Mouse (Mus musculus): ENCODE measurements around the gene Nudt9. TPM values are rescaled to one million over a fixed set of nuclear protein-coding genes. Genes with fewer than 3 reads are reported as not detected.

Nudt9 gene
- polyA plus RNA-seq, 1 experiment from 2014 or later, result 68.2 TPM

DNA sequence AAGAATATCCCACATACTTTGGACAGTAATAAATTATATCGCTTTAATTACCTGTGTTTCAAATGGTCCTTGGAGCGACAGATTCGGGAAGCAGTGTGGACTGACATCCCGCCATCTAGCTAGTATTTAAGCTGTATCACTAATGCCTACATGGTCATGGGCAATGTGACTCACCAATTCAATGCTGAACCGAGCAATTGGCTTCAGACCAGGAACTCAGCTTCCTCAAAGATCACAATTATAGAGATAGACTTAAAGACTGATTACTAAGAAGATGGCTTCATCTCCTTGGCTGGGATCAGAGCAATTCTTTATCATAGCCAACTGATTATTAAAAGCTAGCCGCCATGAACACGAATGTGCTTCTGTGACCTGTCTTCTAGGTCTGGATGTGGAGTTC is 31.4 kb downstream of the Nudt9 start, which contains the start of gene Gm17660:
Gm17660 (minus strand) TSS at position 101 of the 400 bp plus-strand sequence.
- Histone ChIP-seq H3K27ac (ENCODE audit: low read depth, low read length) (no peak within 1 kb of the TSS), H3K36me3 (ENCODE audit: control insufficient read depth, insufficient read depth, low read length) (no peaks in the 10 kb centered on the region), H3K9me3 (ENCODE audit: control insufficient read depth, low read length) (no peaks in the 10 kb centered on the region), H3K4me1 (replicated peaks; ENCODE audit: control insufficient read depth, insufficient read depth, low read length) (0 out of 2 replicates have a peak, but pooled peaks cover under 1% of the 10 kb centered on the region), H3K27me3 (ENCODE audit: control insufficient read depth, insufficient read depth, low read length) (no peaks in the 10 kb centered on the region), H3K4me2 (replicated peaks; ENCODE audit: low read depth, low read length) (no peak within 1 kb of the TSS), H3K9ac (ENCODE audit: low read depth, low read length) (no peak within 1 kb of the TSS), H3K4me3 (ENCODE audit: low read depth, low read length) (no peak within 1 kb of the TSS)
- DNase-seq (ENCODE audit: low spot score) (no peak), ATAC-seq (ENCODE audit: low FRiP score) (no peak)
- 95% methylated on average over 7 of the region's 7 CpGs for WGBS

DNA sequence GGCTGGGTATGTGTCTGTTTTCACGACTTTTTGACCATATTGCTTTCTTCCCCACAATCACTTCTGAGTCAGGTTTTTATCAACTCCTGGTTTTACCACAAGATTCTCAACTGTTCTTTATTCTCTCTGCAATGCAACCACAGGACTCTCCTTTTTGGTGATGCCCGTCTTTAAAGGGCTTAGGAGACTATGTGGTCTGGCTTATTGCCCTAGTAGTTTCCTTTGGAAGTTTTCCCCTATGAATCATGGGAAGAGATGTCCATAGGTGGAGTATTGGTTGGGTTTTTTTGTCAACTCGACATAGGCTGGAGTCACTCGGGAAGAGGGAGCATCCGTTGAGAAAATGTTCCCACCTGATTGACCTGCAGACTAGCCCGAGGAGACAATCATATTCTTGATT is 34.6 kb downstream of the Nudt9 start:
- ATAC-seq (ENCODE audit: low FRiP score), result no peak
- WGBS, result 92% methylated on average over 6 of the region's 6 CpGs

DNA sequence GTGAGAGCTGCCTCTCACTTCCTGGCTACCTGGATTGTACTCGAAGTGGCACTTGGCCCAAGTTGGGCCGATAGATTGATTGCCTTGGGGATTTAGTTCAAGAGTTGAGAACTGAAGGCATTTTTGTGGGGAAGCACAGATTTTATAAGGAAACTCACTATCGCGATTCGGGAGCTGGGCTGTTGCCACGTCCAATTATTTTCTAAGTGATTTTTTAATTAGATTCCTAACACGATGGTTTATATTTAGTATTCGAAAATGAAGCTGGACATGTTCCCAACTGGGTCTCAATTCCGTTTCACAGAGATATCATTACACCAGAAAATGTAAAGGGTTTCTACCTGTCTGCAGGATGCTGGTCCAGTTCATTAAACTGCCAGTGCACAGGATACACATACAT is 39.3 kb downstream of the Nudt9 start:
- DNase-seq (ENCODE audit: low spot score) (no peak), ATAC-seq (ENCODE audit: low FRiP score) (no peak)
- H3K9me3 ChIP-seq (ENCODE audit: control insufficient read depth, low read length), result no peaks in the 10 kb centered on the region
- no peaks in the 10 kb centered on the region for H3K36me3 ChIP-seq (ENCODE audit: control insufficient read depth, insufficient read depth, low read length)
- H3K4me1 ChIP-seq (replicated peaks; ENCODE audit: control insufficient read depth, insufficient read depth, low read length), result no peaks in the 10 kb centered on the region
- no peaks in the 10 kb centered on the region for H3K27me3 ChIP-seq (ENCODE audit: control insufficient read depth, insufficient read depth, low read length)
- no peak overlapping the region for H3K4me2 ChIP-seq (replicated peaks; ENCODE audit: low read depth, low read length)
- H3K4me3 ChIP-seq (ENCODE audit: low read depth, low read length), result no peak overlapping the region
- 89% methylated on average over 9 of the region's 9 CpGs for WGBS
- no peak overlapping the region for H3K9ac ChIP-seq (ENCODE audit: low read depth, low read length)
- H3K27ac ChIP-seq (ENCODE audit: low read depth, low read length), result no peak overlapping the region

More for the DNA sequence above, 34.6 kb downstream of the Nudt9 start:
- Histone ChIP-seq H3K9ac (ENCODE audit: low read depth, low read length) (no peak overlapping the region), H3K4me3 (ENCODE audit: low read depth, low read length) (no peak overlapping the region), H3K9me3 (ENCODE audit: control insufficient read depth, low read length) (no peaks in the 10 kb centered on the region), H3K27me3 (ENCODE audit: control insufficient read depth, insufficient read depth, low read length) (no peaks in the 10 kb centered on the region), H3K4me2 (replicated peaks; ENCODE audit: low read depth, low read length) (no peak overlapping the region), H3K27ac (ENCODE audit: low read depth, low read length) (no peak overlapping the region), H3K4me1 (replicated peaks; ENCODE audit: control insufficient read depth, insufficient read depth, low read length) (no peaks in the 10 kb centered on the region), H3K36me3 (ENCODE audit: control insufficient read depth, insufficient read depth, low read length) (no peaks in the 10 kb centered on the region)
- no peak for DNase-seq (ENCODE audit: low spot score)

DNA sequence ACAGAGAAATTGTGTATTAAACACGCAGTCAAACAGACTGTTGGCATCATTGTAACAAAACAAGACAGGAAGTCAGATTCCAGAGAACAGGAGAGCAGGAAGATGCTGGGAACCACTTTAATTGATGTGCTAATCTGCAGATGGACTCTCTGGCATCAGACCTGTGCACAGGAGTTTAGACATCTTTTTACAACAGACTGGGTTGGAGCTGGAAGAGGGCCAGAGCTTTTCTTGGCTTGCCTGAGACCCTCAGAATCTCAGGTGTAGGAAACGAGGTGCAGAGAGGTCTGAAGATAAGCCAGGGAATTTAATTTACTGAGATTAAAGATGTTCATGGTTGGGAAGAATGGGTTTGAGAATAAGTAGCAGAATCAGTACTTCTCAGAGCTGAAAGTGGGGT is 43.6 kb downstream of the Nudt9 start:
- Histone ChIP-seq H3K4me3 (ENCODE audit: low read depth, low read length) (no peak overlapping the region), H3K4me2 (replicated peaks; ENCODE audit: low read depth, low read length) (no peak overlapping the region), H3K36me3 (ENCODE audit: control insufficient read depth, insufficient read depth, low read length) (no peaks in the 10 kb centered on the region), H3K27ac (ENCODE audit: low read depth, low read length) (no peak overlapping the region), H3K27me3 (ENCODE audit: control insufficient read depth, insufficient read depth, low read length) (no peaks in the 10 kb centered on the region), H3K9ac (ENCODE audit: low read depth, low read length) (no peak overlapping the region), H3K4me1 (replicated peaks; ENCODE audit: control insufficient read depth, insufficient read depth, low read length) (no peaks in the 10 kb centered on the region), H3K9me3 (ENCODE audit: control insufficient read depth, low read length) (no peaks in the 10 kb centered on the region)
- 84% methylated on average over 2 of the region's 2 CpGs for WGBS
- no peak for ATAC-seq (ENCODE audit: low FRiP score)
- no peak for DNase-seq (ENCODE audit: low spot score)

DNA sequence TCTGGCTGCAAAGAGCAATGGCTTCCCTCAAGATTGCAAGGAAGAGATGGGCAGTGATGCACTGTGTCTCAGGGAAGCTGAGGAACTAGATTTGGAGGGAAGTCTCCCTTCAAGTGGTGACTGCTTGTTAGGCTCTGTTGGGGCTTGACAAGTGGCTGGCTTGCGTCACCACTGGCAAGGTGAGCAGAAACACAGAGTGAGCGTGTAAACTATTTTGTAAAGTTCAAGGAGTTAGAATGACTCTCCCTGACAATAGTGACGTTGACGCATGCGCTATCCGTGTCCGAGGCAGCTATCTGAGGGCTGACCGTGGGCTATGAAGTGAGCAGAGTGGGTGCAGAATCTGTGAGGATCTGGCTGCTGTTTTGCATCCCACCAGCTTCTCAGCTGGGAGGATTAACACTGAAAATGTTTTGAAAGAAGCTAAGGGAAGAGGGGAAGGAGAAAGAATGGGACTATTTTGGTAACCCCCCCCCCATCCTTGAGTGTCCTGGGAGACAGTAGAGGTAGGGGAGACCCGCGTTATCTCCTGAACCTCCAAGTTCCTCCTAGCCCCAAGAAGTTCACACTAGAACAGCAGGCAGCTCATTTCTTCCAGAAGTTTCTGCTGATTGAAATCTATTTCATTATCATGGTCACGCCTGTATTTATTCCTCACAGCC is 49.4 kb downstream of the Nudt9 start:
- no peaks in the 10 kb centered on the region for H3K4me1 ChIP-seq (replicated peaks; ENCODE audit: control insufficient read depth, insufficient read depth, low read length)
- no peak overlapping the region for H3K4me3 ChIP-seq (ENCODE audit: low read depth, low read length)
- H3K9ac ChIP-seq (ENCODE audit: low read depth, low read length), result no peak overlapping the region
- no peak overlapping the region for H3K4me2 ChIP-seq (replicated peaks; ENCODE audit: low read depth, low read length)
- H3K36me3 ChIP-seq (ENCODE audit: control insufficient read depth, insufficient read depth, low read length), result no peaks in the 10 kb centered on the region
- DNase-seq (ENCODE audit: low spot score) (no peak), ATAC-seq (ENCODE audit: low FRiP score) (no peak)
- no peak overlapping the region for H3K27ac ChIP-seq (ENCODE audit: low read depth, low read length)
- 88% methylated on average over 11 of the region's 11 CpGs for WGBS
- no peaks in the 10 kb centered on the region for H3K27me3 ChIP-seq (ENCODE audit: control insufficient read depth, insufficient read depth, low read length)
- no peaks in the 10 kb centered on the region for H3K9me3 ChIP-seq (ENCODE audit: control insufficient read depth, low read length)

DNA sequence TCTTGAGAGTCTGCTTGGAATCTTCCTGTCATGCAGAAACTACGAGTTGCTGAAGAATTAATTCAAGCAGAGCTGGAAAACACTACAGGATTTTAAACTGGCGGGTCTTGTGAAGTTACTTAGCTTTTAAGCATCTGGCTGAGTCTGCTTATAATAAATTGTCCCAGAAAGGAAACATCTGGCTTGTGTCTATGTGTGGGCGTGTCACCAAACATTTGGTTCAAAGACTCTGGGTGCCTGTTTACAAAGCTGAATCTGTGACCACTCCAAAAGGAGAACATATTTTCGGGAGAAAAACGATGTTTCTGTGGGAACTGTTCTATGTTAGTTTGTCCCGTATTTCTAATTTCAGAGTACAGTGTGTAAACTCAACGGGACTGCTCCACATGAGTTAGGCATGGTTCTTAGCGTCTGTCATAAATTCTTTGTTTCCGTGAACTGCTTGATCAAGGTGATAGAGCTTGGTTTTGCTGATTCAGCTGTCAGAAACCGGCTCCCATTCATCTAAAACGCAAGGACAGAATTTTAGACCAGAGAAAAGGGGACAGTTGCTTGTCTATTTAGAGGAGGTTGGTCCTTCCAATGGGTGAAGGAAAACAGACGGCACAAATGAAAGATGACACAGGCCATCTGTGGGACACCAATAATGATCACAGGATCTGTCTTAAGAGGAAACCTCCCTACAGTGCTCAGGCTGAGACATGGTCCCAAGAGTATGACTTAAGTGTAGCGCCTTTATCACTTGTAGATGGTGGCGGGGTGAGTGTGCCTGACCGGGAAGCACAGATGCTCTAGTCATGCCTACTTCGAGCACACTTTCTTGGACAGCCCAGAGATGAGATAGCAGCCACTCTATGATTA is 50.2 kb downstream of the Nudt9 start:
- H3K4me2 ChIP-seq (replicated peaks; ENCODE audit: low read depth, low read length), result no peak overlapping the region
- H3K27me3 ChIP-seq (ENCODE audit: control insufficient read depth, insufficient read depth, low read length), result no peaks in the 10 kb centered on the region
- H3K4me3 ChIP-seq (ENCODE audit: low read depth, low read length), result no peak overlapping the region
- H3K4me1 ChIP-seq (replicated peaks; ENCODE audit: control insufficient read depth, insufficient read depth, low read length), result no peaks in the 10 kb centered on the region
- WGBS, result 86% methylated on average over 16 of the region's 16 CpGs
- ATAC-seq (ENCODE audit: low FRiP score) (no peak), DNase-seq (ENCODE audit: low spot score) (no peak)
- no peaks in the 10 kb centered on the region for H3K36me3 ChIP-seq (ENCODE audit: control insufficient read depth, insufficient read depth, low read length)
- no peaks in the 10 kb centered on the region for H3K9me3 ChIP-seq (ENCODE audit: control insufficient read depth, low read length)
- H3K9ac ChIP-seq (ENCODE audit: low read depth, low read length), result no peak overlapping the region
- H3K27ac ChIP-seq (ENCODE audit: low read depth, low read length), result no peak overlapping the region

DNA sequence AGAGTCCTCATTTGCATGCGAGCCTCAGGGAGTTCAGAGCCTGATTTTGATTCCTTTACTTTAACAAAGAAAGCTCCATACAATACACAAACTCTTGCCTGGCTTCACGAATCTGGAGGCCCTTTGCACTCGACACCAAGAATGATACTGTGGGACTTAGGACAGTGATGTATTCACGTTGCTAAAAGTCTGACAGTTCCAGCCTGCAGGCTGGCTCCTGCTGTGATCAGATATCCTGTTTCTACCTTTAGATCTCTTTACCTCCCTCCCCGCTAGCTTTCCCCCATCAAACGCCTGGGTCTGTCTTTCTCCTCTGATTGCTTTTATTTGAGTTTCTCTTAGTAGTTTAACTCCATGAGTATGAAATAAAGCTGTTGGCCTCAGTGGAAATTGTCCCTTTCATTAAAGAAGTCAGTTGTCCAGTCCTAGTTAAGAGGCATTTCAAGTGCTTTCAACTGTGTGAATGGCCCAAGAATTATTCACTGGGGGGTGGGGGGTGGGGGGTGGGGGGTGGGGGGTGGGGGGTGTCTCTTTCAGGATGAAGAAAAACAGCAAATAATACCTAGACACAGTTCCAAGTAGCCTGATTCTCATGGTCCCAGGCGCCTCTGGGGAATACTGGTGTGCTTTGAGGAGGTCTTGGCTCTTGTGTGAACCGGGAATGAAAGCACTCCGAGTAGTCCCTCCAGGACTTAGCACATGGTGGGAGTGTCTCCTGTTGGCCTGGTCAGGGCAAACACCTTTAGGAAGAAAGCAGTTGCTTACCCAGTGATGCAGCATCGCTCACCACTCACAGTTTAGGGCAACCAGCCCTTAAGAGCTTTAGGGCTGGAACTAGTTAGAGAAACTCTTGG is 55.8 kb downstream of the Nudt9 start:
- no peak overlapping the region for H3K4me2 ChIP-seq (replicated peaks; ENCODE audit: low read depth, low read length)
- H3K9me3 ChIP-seq (ENCODE audit: control insufficient read depth, low read length), result no peaks in the 10 kb centered on the region
- DNase-seq (ENCODE audit: low spot score), result peak; percentile 39
- WGBS, result 12% methylated on average over 10 of the region's 10 CpGs
- peaks cover 2% of the 10 kb centered on the region; the same call in 1 of the 2 replicates for H3K4me1 ChIP-seq (replicated peaks; ENCODE audit: control insufficient read depth, insufficient read depth, low read length)
- peak overlapping the region; percentile 65 for H3K27ac ChIP-seq (ENCODE audit: low read depth, low read length)
- no peak overlapping the region for H3K4me3 ChIP-seq (ENCODE audit: low read depth, low read length)
- no peaks in the 10 kb centered on the region for H3K36me3 ChIP-seq (ENCODE audit: control insufficient read depth, insufficient read depth, low read length)
- ATAC-seq (ENCODE audit: low FRiP score), result peak; percentile 59
- H3K27me3 ChIP-seq (ENCODE audit: control insufficient read depth, insufficient read depth, low read length), result no peaks in the 10 kb centered on the region
- no peak overlapping the region for H3K9ac ChIP-seq (ENCODE audit: low read depth, low read length)

DNA sequence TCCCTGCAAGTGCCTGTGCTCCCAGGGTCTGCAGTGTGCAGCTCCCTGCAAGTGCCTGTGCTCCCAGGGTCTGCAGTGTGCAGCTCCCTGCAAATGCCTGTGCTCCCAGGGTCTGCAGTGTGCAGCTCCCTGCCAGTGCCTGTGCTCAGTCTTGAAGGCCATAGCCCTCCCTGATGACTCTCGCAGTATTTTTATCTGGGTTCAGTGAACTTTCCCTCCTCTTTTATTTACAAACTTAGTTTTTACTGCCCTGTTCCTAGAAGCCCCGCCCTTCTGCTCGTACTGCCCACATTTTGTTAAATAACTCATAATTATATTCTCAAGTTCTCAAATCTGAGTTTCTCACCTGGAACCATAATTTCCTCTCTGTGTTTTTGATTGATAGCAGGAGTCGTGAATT is 57.1 kb downstream of the Nudt9 start:
- H3K27me3 ChIP-seq (ENCODE audit: control insufficient read depth, insufficient read depth, low read length), result no peaks in the 10 kb centered on the region
- H3K4me1 ChIP-seq (replicated peaks; ENCODE audit: control insufficient read depth, insufficient read depth, low read length), result peaks cover 5% of the 10 kb centered on the region
- WGBS, result 74% methylated on average over 4 of the region's 4 CpGs
- H3K27ac ChIP-seq (ENCODE audit: low read depth, low read length), result no peak overlapping the region
- H3K36me3 ChIP-seq (ENCODE audit: control insufficient read depth, insufficient read depth, low read length), result no peaks in the 10 kb centered on the region
- ATAC-seq (ENCODE audit: low FRiP score) (no peak), DNase-seq (ENCODE audit: low spot score) (no peak)
- H3K4me3 ChIP-seq (ENCODE audit: low read depth, low read length), result no peak overlapping the region
- no peak overlapping the region for H3K4me2 ChIP-seq (replicated peaks; ENCODE audit: low read depth, low read length)
- H3K9me3 ChIP-seq (ENCODE audit: control insufficient read depth, low read length), result no peaks in the 10 kb centered on the region
- no peak overlapping the region for H3K9ac ChIP-seq (ENCODE audit: low read depth, low read length)
